Mouse (Mus musculus) kidney, adult 2 months (tissue): ENCODE measurements at regions not wholly inside any gene's neighbourhood (a gene's known extent, or its start where the extent isn't known, plus 50 kb on each side); places are given as distances from the start of the nearest gene placed in this dataset.

Experiments
- CTCF ChIP-seq: fragments of 200-500 bp; conservative IDR thresholded peaks from 2 replicates; pipeline ENCODE4 v1.5.1; 2011; ENCODE audit warnings: low read depth, mild to moderate bottlenecking, control low read depth, low read length, moderate library complexity, mixed read lengths; ENCODE audit not compliant: insufficient read depth, insufficient read length
- POLR2A ChIP-seq: fragments of 200-500 bp; IDR thresholded peaks from one replicate; pipeline ENCODE4 v1.6.1; 2011; ENCODE audit warnings: low read depth, low read length, control low read depth

GRCm38 (mm10) chr2:170205591-170206441 is 57.9 kb upstream of the Zfp217 start:
- TF ChIP-seq CTCF (no peak), POLR2A (no peak)
